Mouse (Mus musculus) kidney, adult 2 months (tissue): ENCODE data around the gene Gm49393. TPM values are rescaled to one million over a fixed set of nuclear protein-coding genes. Genes with fewer than 3 reads are reported as not detected.

Source experiments
- DNase-seq: peaks from one replicate; pipeline ENCODE4 v3.0.0; 2021
- H3K27ac ChIP-seq: fragments of 200-500 bp; 2 replicates; pipeline ENCODE4 v1.5.1; 2012; ENCODE audit warnings: low read depth, low read length, control low read depth, inconsistent platforms; ENCODE audit not compliant: insufficient read depth
- H3K27me3 ChIP-seq: fragments of 200-500 bp; replicated peaks from 2 replicates; pipeline ENCODE4 v1.6.1; 2012; ENCODE audit warnings: mild to moderate bottlenecking, moderate library complexity, low read length, inconsistent platforms; ENCODE audit not compliant: control insufficient read depth, insufficient read depth
- H3K36me3 ChIP-seq: fragments of 200-500 bp; 2 replicates; pipeline ENCODE4 v1.6.1; 2012; ENCODE audit warnings: mild to moderate bottlenecking, moderate library complexity, low read length, inconsistent platforms; ENCODE audit not compliant: control insufficient read depth, insufficient read depth
- H3K4me1 ChIP-seq: fragments of 200-500 bp; 2 replicates; pipeline ENCODE4 v1.6.1; 2011; ENCODE audit warnings: low read length; ENCODE audit not compliant: control insufficient read depth, insufficient read depth
- H3K4me3 ChIP-seq: fragments of 200-500 bp; 2 replicates; pipeline ENCODE4 v1.5.1; 2011; ENCODE audit warnings: mild to moderate bottlenecking, low read depth, low read length, control low read depth; ENCODE audit not compliant: insufficient read depth
- CTCF ChIP-seq: fragments of 200-500 bp; conservative IDR thresholded peaks from 2 replicates; pipeline ENCODE4 v1.5.1; 2011; ENCODE audit warnings: low read depth, mild to moderate bottlenecking, control low read depth, low read length, moderate library complexity, mixed read lengths; ENCODE audit not compliant: insufficient read depth, insufficient read length
- POLR2A ChIP-seq: fragments of 200-500 bp; IDR thresholded peaks from one replicate; pipeline ENCODE4 v1.6.1; 2011; ENCODE audit warnings: low read depth, low read length, control low read depth
- WGBS: fragments of 180-500 bp; shearing (Covaris S2); methylation state at CpG from one replicate; pipeline ENCODE4 v1.1.7; 2018; 5-methylcytosine and 5-hydroxymethylcytosine counted together
- polyA plus RNA-seq: library from polyadenylated mRNA; depleted of rRNA; stranded (reverse); fragments of >200 nt; gene quantifications from 2 replicates; pipeline ENCODE4 v1.2.3, GENCODE M21; 2012; rRNA removed

Gm49393 gene
- polyA plus RNA-seq, 1 experiment: not detected

- WGBS: 55% methylated on average over 3 of the region's 3 CpGs
- DNase-seq: no peak
- Histone ChIP-seq H3K4me1 (no peaks in the 10 kb centered on the region), H3K36me3 (no peaks in the 10 kb centered on the region), H3K4me3 (no peak overlapping the region), H3K27me3 (no peaks in the 10 kb centered on the region), H3K27ac (no peak overlapping the region)
- TF ChIP-seq CTCF (peak; percentile 43), POLR2A (no peak)
Measured at GRCm38 (mm10) chr13:60826052-60826451, 109.3 kb downstream of the Gm49393 start.

- no peak overlapping the region for H3K4me3 ChIP-seq
- H3K36me3 ChIP-seq: no peaks in the 10 kb centered on the region
- no peaks in the 10 kb centered on the region for H3K27me3 ChIP-seq
- 77% methylated on average over 3 of the region's 3 CpGs for WGBS
- DNase-seq: no peak
- TF ChIP-seq POLR2A: no peak
- no peak for TF ChIP-seq CTCF
- H3K4me1 ChIP-seq: no peaks in the 10 kb centered on the region
- no peak overlapping the region for H3K27ac ChIP-seq
Measured at GRCm38 (mm10) chr13:60820486-60821175, 114.8 kb downstream of the Gm49393 start.

- WGBS: 5% methylated on average over 7 of the region's 7 CpGs
- Histone ChIP-seq H3K27me3 (no peaks in the 10 kb centered on the region), H3K4me1 (no peaks in the 10 kb centered on the region), H3K27ac (no peak overlapping the region), H3K4me3 (no peak overlapping the region), H3K36me3 (no peaks in the 10 kb centered on the region)
- DNase-seq: peak; percentile 28
- TF ChIP-seq CTCF (peak; percentile 77), POLR2A (no peak)
Measured at GRCm38 (mm10) chr13:60819469-60819868, 115.9 kb downstream of the Gm49393 start.

- Histone ChIP-seq H3K27me3 (no peaks in the 10 kb centered on the region), H3K4me1 (no peaks in the 10 kb centered on the region), H3K27ac (no peak overlapping the region), H3K36me3 (no peaks in the 10 kb centered on the region), H3K4me3 (no peak overlapping the region)
- peak; percentile 4 for DNase-seq
- TF ChIP-seq POLR2A: no peak
- TF ChIP-seq CTCF: no peak
- 43% methylated on average over 1 of the region's 1 CpGs for WGBS
Measured at GRCm38 (mm10) chr13:60813722-60814121, 121.7 kb downstream of the Gm49393 start.

- H3K4me3 ChIP-seq: no peak overlapping the region
- no peaks in the 10 kb centered on the region for H3K27me3 ChIP-seq
- no peak overlapping the region for H3K27ac ChIP-seq
- H3K4me1 ChIP-seq: no peaks in the 10 kb centered on the region
- H3K36me3 ChIP-seq: no peaks in the 10 kb centered on the region
- DNase-seq: no peak
- no peak for TF ChIP-seq POLR2A
- no peak for TF ChIP-seq CTCF
- 83% methylated on average over 6 of the region's 6 CpGs for WGBS
Measured at GRCm38 (mm10) chr13:60812768-60813167, 122.6 kb downstream of the Gm49393 start.

- H3K27me3 ChIP-seq: no peaks in the 10 kb centered on the region
- H3K4me1 ChIP-seq: no peaks in the 10 kb centered on the region
- no peak for DNase-seq
- no peak overlapping the region for H3K27ac ChIP-seq
- no peak for TF ChIP-seq CTCF
- no peak overlapping the region for H3K4me3 ChIP-seq
- WGBS: 63% methylated on average over 2 of the region's 2 CpGs
- H3K36me3 ChIP-seq: no peaks in the 10 kb centered on the region
Measured at GRCm38 (mm10) chr13:60809690-60810089, 125.7 kb downstream of the Gm49393 start.

Other genes starting within 250 kb of the Gm49393 start
- gene BC051665, start 149.2 kb downstream of the Gm49393 start, polyA plus RNA-seq: not detected in 2 replicates
- not detected in 2 replicates for gene Ctsll3, start 132.7 kb downstream of the Gm49393 start, polyA plus RNA-seq
- 0.52 TPM in 1 of 2 replicates, not detected in the other for gene 4930486L24Rik, start 71.1 kb downstream of the Gm49393 start, polyA plus RNA-seq
- gene Gm49392, start 38.7 kb downstream of the Gm49393 start, polyA plus RNA-seq: 0.23 TPM in 1 of 2 replicates, not detected in the other
- gene Ctla2b, start 38.1 kb downstream of the Gm49393 start, polyA plus RNA-seq: 0.34 and 1.7 TPM in 2 replicates
- not detected in 2 replicates for gene Tpbpb, start 30.7 kb downstream of the Gm49393 start, polyA plus RNA-seq
- 1.4 and 2.1 TPM in 2 replicates for gene Gm49391, start 981 bp upstream of the Gm49393 start, polyA plus RNA-seq
- gene Ctla2a, start 1.0 kb upstream of the Gm49393 start, polyA plus RNA-seq: 8.2 and 12.4 TPM in 2 replicates
- not detected in 2 replicates for gene Tpbpa, start 6.4 kb upstream of the Gm49393 start, polyA plus RNA-seq
- gene Ctsj, start 70.4 kb upstream of the Gm49393 start, polyA plus RNA-seq: not detected in 2 replicates
- not detected in 2 replicates for gene Ctsq, start 105.0 kb upstream of the Gm49393 start, polyA plus RNA-seq
- not detected in 2 replicates for gene Ctsr, start 228.7 kb upstream of the Gm49393 start, polyA plus RNA-seq